Mouse (Mus musculus) cerebellum, postnatal 25 days (tissue): Measurements from ENCODE around the gene Olfr358.

Experiments
- DNase-seq, 2 experiments: peaks; one replicate each; pipeline ENCODE4 v3.0.0; 2021; ENCODE audit warnings: mixed read lengths in 2 of 2

The Olfr358 gene

DNA sequence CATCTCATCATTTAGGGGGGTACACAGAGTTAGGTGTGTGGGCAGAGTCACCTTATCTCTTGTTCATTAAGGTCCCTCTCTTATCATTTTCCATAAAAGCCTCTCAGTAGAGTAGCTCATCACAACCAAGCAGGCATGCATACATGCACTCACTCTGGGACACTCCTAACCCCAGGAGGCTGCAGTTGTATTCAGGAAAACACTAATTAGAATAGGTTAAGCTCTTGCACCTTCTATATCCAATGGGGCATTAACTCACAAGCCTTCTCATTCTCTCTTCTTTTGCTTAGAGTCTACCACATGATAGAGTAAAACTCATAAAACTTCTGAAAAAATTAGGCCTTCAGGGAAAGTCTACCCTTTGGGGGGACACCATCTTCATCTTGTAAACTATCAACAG, at the start of gene Olfr358:
Gene Olfr358 (minus strand): TSS at position 101 of the 400 bp plus-strand sequence.
- no peak for DNase-seq

DNA sequence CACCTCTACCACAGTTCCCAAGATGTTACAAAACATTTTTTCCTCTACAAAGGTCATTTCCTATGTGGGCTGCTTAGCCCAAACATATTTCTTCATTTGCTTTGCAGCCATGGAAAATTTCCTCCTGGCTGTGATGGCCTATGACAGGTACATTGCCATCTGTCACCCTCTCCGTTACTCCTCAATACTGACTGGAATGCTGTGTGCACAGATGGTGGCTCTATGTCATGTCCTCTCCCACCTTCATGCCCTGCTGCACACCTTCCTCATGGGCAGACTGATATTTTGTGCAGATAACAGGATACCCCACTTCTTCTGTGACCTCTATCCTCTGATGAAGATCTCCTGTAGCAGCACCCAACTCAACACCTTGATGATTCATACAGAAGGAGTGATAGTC, 12.1 kb downstream of the Olfr358 start:
- DNase-seq, result peak; percentile 6 to 11

DNA sequence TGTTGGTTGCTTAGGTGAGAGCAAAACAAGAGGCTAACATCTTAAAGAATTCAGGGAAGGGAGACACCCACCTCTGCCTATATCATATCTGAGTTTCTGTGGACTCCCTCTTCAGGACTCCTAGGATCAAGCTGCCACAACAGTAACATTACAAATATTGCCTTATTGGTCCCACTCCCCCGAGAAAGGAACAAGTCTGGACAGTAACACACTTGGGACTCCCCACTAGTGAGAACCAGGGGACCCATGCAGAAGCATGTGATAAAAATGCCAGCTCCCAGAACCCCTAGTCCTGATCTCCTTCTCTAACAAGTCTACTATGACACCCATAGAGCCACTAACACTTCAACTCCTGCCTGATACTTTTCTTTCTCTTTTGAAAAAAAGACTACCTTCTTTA, 15.6 kb downstream of the Olfr358 start, which contains the start of gene Olfr357:
Gene Olfr357 (plus strand): TSS at position 301 of the 400 bp plus-strand sequence.
- no peak for DNase-seq
